Mouse (Mus musculus) layer of hippocampus, adult 18-20 months (tissue): Measurements from ENCODE around the gene Rapgef6. TPM values are rescaled to one million over a fixed set of nuclear protein-coding genes. Genes with fewer than 3 reads are reported as not detected.
"Not testable (repeated sequence)": the region's sequence is repeated elsewhere in the genome, so short reads cannot be mapped to it uniquely, and the experiment has no call there.

Source experiments
- DNase-seq, 2 experiments: peaks; one replicate each; pipeline ENCODE4 v3.0.0; 2022; ENCODE audit warnings: low spot score in 2 of 2
- total RNA-seq, 2 experiments: library from RNA; stranded (reverse); gene quantifications; 2 replicates each; pipeline ENCODE4 v1.2.3; 2021

Rapgef6 gene
- total RNA-seq, 2 experiments from 2014 or later, result 40.1 to 43.5 TPM

GRCm38 (mm10) chr11:54567959-54568358 lies 45.3 kb downstream of the Rapgef6 start:
- DNase-seq, result no peak

- DNase-seq, result no peak
These were observed 52.1 kb downstream of the Rapgef6 start for GRCm38 (mm10) chr11:54574741-54575140.

GRCm38 (mm10) chr11:54592585-54592984 lies 69.9 kb downstream of the Rapgef6 start:
- DNase-seq, result no peak

- no peak for DNase-seq
These were observed 71.4 kb downstream of the Rapgef6 start for GRCm38 (mm10) chr11:54594049-54594448.

GRCm38 (mm10) chr11:54595053-54595452 lies 72.4 kb downstream of the Rapgef6 start:
- DNase-seq, result peak in 1 of 2 experiments; percentile 27

- DNase-seq, result peak; percentile 9 to 32
These were observed 73.4 kb downstream of the Rapgef6 start for GRCm38 (mm10) chr11:54595905-54596555.

GRCm38 (mm10) chr11:54597902-54598447 lies 75.3 kb downstream of the Rapgef6 start:
- peak in 1 of 2 experiments; percentile 40 for DNase-seq

GRCm38 (mm10) chr11:54601121-54601520 lies 78.5 kb downstream of the Rapgef6 start:
- DNase-seq, result no peak

GRCm38 (mm10) chr11:54602764-54603163 lies 80.1 kb downstream of the Rapgef6 start:
- not testable (repeated sequence) for DNase-seq

GRCm38 (mm10) chr11:54604415-54604814 lies 81.8 kb downstream of the Rapgef6 start:
- no peak for DNase-seq

GRCm38 (mm10) chr11:54613628-54614027 lies 91.0 kb downstream of the Rapgef6 start:
- DNase-seq, result no peak

- no peak for DNase-seq
These were observed 91.9 kb downstream of the Rapgef6 start for GRCm38 (mm10) chr11:54614560-54614959.

GRCm38 (mm10) chr11:54618841-54619240 lies 96.2 kb downstream of the Rapgef6 start:
- DNase-seq, result no peak

GRCm38 (mm10) chr11:54621725-54622124 lies 99.1 kb downstream of the Rapgef6 start:
- no peak for DNase-seq

GRCm38 (mm10) chr11:54626905-54627304 lies 104.3 kb downstream of the Rapgef6 start:
- no peak for DNase-seq

GRCm38 (mm10) chr11:54646420-54646819 lies 123.8 kb downstream of the Rapgef6 start:
- DNase-seq, result no peak

GRCm38 (mm10) chr11:54648573-54648972 lies 125.9 kb downstream of the Rapgef6 start:
- no peak for DNase-seq

- no peak for DNase-seq
These were observed 132.8 kb downstream of the Rapgef6 start for GRCm38 (mm10) chr11:54655420-54655819.

GRCm38 (mm10) chr11:54673575-54674298 lies 151.1 kb downstream of the Rapgef6 start:
- DNase-seq, result no peak

- peak in 1 of 2 experiments; percentile 63 for DNase-seq
These were observed 153.3 kb downstream of the Rapgef6 start for GRCm38 (mm10) chr11:54675792-54676489.

- no peak for DNase-seq
These were observed 156.5 kb downstream of the Rapgef6 start for GRCm38 (mm10) chr11:54679141-54679540.

GRCm38 (mm10) chr11:54684831-54685230 lies 162.2 kb downstream of the Rapgef6 start:
- DNase-seq, result no peak
